Mouse (Mus musculus) lung, postnatal 0 days (tissue): ENCODE results near the gene Ctdsp1.

Experiments used
- CTCF ChIP-seq: IDR thresholded peaks from 2 replicates; pipeline ENCODE4 v1.5.1; 2016; ENCODE audit warnings: antibody characterized with exemption, mild to moderate bottlenecking
- EP300 ChIP-seq: IDR thresholded peaks from 2 replicates; pipeline ENCODE4 v1.6.1; 2016; ENCODE audit warnings: antibody characterized with exemption, mild to moderate bottlenecking, control low read depth

DNA sequence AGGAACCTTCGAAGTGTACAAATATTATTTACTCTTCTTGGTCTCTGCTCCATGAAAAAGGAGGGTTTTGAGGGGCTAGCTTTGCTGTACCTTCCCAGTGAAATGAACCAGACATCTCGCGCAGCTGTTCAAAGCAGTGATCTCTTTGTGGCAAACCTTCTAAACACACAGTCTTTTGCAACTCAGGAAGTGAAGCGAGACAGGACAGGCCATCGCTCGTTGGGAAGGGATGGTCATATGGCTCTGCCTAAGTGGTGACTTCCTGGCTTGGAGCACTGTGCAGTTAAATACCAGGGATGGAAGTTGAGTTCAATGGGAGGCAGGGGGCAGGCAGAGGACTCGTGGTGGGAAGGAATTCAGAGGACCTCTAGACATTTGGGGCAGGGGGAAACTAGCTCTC, 34.5 kb downstream of the Ctdsp1 start:
- TF ChIP-seq EP300 = no peak
- no peak for TF ChIP-seq CTCF
